Mouse (Mus musculus) ovary, adult 18-20 months (tissue): ENCODE measurements around the gene Cd2ap.

Experiments used
- DNase-seq: peaks from one replicate; pipeline ENCODE4 v3.0.0; 2022; ENCODE audit warnings: low spot score, mixed read lengths

The Cd2ap gene

DNA sequence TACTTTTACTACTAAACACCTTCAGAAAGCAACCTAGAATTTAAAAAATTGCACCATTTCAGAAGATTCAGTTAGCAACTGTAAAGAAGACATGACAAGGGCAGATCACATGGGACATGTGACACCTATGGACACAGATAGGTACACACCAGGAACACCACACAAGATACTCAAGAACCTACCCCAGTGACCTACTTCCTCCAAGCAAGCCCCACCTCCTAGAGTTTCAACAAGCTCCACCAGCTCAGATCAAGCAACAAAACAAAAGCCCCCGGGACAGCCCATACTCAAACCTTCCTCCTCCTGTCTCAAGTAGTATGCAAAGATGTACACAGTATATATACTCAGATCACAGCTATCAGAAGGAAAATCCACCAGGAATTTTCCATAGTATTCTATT, 16.1 kb downstream of the Cd2ap start:
- no peak for DNase-seq

DNA sequence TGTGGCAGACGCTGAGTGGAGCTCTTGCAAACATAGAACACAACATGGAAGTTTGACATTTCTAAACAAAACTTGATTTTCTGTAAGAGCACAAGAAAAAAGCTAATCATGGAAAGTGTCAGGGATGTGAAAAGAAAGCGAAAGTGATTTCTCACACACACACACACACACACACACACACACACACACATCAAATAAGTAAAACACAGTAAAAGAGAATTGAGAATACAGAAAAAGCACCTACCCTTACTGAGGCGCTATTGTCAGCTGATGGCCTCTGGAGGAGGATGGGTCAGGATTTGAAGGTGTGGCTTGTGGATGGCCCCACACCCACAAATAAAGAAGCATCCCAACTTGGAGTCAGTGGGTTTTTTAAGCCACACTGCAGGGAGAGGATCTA, 19.0 kb downstream of the Cd2ap start:
- DNase-seq: no peak

DNA sequence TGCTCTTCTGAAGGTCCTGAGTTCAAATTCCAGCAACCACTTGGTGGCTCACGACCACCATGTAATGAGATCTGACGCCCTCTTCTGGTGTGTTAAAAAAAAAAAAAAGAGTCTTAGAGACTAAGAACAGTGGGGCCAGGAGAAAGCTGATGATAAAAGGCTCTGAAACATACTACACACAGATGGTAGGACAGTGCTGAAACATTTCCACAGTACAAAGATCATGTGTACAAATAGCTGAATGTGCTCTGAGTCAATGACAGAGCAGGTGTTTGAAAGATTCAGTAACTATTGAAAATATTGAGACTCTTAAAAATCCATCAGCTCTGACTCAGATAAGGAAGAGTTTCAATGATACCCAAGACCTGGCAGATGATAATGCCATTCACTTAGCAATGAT, 29.4 kb downstream of the Cd2ap start:
- DNase-seq: no peak

DNA sequence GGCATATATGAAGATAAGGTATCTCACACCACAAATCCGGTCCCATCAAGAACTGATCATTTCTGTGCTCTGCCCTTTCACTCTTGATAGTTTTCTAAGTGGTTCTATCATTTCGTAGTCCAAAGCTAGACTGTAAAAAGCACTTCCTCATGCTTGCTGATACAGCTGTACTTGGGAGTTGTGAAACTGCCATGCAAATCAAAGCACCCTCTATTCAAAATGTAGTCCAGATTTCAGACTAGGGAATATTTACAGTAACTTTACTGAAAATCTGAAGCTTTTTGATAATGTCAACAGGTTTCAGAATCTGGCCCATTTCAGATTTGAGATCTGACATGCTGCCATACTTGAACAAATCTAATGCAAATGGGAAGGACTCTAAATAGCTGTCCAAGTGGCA, 39.3 kb downstream of the Cd2ap start:
- DNase-seq: no peak

DNA sequence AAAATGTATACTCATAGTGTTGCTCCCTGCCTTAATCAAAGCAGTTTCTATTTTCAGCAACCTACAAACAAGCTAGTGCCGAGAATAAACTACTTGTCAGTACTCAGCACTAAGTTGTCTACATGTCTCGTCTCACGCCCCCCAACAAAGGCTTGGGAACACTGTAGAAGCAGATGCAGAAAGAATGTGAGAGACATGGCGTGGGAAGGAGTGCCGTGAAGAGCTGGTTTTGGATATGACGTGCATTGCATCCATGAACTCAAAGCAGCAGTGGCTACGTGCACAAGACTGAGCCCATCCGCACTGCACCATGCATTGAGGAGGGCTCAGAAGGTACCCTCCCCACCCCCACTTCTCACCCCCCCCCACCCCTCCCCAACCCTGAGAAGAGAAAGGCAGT, 53.7 kb downstream of the Cd2ap start:
- no peak for DNase-seq

DNA sequence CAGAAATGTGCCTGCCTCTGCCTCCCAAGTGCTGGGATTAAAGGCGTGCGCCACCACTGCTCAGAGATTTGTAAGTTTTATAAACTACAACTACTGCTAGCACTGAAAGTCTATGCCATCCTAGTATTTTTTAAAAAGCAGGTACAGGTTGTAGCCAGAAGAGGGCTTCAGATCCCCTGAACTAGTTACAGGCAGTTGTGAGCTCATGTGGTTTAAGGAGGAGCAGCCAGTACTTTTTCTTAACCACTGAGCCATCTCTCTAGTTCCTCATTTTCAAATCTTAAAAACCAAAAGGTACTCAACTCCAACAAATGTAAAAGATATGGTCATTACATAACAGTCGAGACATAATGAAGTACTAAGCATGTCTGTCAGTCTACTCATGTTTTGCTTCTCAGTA, 61.1 kb downstream of the Cd2ap start:
- DNase-seq: no peak

DNA sequence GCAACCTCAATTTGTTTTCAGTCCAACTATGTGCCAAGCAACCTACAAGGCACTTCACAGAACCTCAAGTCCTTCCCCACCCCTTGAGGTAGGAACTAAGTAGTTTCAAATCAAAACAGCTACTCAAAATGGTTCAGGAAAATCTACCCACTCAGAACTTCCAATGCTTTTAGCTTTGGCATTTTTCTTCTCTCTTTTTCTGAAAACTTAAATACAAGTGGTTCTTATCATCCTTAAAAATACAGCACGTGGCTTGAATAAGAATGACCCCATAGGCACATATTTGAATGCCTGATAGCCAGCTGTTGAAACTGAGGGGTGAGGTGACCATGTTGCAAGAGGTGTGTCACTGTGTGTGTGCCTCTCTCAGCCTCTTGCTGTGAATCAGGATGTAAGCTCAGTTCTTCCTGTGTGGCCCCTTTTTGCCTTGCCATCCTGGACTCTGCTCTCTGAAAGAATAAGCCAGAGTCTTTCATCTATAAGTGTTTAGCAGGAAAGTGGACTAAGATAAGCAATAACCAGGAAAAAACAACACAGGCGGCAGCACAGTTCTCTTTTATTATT, 84.0 kb downstream of the Cd2ap start:
- DNase-seq: no peak

DNA sequence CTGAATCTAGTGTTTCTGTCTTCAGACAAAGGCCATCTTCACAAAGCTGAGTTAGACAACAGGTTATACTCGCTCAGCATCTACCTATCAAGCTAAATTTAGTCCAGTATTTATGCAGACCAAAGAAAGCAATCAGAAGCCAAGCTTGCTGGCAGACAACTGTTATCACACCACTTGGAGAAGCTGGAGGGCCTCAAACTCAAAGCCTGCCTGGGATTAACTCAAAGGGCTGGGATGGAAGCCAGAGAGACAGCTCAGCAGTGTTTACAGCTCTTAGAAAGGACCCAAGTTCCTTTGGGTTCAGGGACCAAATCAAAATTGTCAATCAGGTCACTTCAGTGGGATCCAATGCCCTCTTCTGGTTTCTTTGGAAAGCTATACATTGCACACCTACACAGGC, 85.7 kb downstream of the Cd2ap start:
- no peak for DNase-seq

DNA sequence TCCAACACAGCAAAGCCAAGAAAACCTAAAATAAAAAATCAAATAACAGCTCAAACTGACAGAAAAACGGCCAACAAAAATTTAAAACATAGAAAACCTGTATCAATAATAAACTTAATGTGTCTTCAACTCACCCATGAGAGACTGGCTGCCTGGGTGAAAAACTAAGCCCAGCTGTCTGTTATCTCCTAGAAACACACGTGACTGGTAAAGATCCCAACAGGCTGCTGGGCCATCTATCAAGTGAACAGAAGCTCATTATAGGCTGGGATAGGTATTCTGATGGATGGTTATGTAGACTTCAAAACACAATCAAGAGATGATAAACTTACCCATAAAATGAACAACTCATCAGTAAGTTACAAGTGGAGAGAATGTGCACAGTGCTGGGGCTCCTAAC, 86.7 kb downstream of the Cd2ap start:
- DNase-seq: no peak

DNA sequence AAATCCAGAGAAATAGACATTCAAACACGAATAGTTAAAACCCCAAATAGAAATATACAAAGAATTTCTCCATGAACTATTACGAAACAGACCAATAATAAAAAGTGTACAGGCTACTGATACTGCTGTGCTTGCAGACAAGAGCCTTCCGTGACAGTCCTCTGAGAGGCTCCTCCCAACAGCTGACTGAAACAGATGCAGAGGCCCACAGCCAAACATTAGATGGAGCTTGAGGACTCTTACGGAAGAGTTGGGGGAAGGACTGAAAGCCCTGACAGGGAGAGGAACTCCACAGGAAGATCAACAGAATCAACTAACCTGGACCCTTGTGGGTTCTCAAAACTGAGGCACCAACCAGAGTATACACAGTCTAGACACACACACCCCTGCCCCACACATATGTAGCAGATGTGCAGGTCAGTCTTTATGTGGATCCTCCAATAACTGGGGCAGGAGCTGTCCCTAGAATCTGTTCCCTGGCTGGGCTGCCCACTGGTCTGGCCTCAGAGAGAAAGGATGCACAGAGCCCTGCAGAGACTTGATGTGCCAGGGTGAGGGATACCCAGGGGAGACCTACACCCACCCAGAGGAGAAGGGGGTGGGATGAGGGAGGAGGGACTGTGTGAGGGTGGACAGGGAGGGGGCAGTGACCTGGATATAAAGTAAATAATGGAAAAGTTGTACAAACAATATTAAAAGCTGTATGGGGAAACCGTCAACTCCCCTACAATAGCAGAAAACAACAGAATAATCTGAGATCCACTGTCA, 87.6 kb downstream of the Cd2ap start:
- no peak for DNase-seq

DNA sequence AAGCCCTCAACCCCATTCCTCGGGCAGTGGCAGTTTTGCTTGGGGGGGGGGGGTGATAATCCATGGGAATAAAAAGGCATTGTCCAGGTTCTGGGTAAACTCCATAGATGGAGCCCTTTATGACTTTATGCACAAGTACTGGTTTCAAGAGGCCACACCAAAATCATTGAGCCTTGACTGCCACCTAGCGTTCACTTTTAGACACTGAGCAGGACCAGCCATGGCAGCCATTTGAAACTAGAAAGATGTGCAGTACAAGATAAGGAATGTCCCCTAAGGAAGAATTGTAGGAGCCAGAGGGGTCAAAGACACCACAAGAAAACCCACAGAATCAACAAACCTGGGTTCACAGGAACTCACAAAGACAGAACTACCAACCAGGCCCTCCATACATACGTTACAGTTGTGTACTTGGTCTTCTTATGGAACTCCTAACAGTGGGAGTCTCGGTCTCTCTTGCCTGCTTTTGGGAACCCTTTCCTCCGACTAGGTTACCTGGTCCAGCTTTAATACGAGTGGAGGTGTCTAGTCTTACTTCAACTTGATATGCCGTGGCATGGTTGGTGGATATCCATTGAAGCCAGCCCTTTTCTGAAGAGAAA, 94.2 kb downstream of the Cd2ap start:
- peak; percentile 14 for DNase-seq

DNA sequence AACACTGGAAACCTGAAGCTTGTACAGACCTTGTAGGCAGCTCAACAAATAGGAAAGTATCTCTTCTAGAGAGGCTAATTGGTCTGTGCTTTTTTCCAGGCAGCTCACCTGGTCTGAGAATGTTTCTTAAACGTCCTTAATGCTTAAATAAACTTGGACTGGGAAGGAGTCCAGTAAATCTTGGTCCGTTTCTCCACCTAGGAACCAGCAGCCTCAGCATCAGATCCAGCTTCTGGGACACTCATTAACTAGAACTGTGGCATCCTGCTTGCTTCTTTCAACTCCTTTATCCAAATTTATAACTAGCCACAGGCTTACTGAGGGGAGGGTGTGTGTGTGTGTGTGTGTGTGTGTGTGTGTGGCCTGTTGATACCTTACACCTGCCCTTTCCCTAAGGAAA, 122.7 kb downstream of the Cd2ap start:
- DNase-seq: no peak

DNA sequence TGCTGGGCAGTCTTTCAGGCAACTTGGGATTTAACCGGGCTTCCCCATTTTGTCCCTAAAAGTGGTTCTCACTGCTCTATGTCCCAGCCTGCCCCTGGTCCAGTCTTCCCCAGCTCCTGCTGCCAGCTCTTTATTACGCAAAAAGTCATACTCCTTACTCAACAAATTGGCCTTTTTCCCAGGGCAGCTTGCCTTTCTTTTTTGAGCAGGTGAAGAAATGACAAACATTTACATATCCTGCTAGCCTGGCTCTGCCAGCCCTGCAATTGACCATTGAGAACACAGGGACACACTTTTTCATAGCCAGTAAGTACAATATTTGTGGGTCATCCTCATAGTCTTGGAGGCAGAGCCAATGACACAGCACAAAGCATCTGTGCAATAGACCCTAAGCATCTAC, 124.3 kb downstream of the Cd2ap start:
- DNase-seq: no peak

DNA sequence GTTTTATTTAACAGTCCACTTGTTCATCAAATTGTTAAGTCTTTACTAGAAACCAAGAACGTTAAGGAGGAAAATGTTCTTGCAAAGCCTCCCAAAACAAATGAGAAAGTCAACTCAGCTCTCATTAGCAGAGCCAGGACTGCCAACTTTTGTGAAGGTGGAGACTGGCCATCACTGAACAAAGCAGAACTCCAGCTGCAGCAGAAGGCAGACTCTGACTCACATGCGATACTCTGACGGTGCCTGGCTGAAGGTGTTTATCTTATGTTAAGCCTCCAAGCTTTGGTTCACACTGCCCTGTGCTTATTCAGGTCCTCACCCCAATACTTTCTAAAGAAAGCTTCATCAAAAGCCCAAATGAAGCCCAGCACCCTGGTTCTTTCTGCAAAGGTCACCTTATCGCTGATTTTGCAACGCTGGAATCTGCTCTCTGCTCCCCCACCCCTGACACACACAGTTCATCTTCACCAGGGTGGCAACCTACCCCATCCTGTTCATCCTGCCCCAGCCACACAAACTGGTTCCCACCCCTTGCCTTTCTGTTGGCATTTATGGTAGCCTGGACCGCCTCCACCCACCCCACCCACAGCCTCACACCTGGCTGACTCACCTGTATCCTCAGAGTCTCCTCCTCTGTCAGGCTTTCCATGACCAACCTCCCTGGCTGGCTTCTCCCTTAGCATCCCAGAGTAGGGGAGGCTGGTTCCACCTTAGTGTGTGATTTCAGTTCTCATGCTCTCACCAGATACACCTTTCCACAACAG, 130.6 kb downstream of the Cd2ap start:
- DNase-seq: no peak
